Mouse (Mus musculus) megakaryocyte-erythroid progenitor cell, adult 5-6 weeks (primary cell): ENCODE data around the gene Mdm4. TPM values are rescaled to one million over a fixed set of nuclear protein-coding genes. Genes with fewer than 3 reads are reported as not detected.

Source experiments
- ATAC-seq: replicated peaks from 2 replicates; pipeline ENCODE4 v1.8.0; 2016; ENCODE audit warnings: mild to moderate bottlenecking, inconsistent platforms; ENCODE audit not compliant: severe bottlenecking, poor library complexity, low FRiP score, low TSS enrichment
- total RNA-seq, 2 experiments: library from RNA; stranded (forward) in 1 of 2; stranded (reverse) in 1 of 2; fragments of 200-1000, 215-1000 nt in 1 of 2; fragments of >200 nt in 1 of 2; fragmentation: Nextera tagmentation in 1 of 2; gene quantifications; 2 replicates each; pipeline ENCODE4 v1.2.3; 2014 to 2017

Gene Mdm4
- total RNA-seq, 2 experiments from 2014 or later = 110 to 126 TPM

DNA sequence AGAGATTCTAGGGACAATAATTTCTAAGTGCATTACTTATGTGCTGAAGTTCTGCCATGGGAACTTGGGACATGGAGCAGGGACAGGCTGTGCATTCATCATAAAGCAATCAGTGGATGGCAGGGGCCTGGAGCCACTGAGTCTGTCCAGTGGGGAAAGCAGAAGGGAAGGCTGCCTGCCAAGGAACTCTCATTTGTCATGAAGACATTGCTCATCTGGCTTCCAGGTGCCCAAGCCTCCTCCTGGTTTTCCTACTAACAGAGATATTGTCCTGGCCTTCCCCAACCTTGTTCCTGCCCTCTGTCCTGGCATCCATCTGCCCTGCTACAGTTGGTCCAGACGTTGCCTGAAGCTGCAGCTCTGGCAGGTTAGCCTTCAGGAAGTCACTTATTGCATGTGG is 53.0 kb downstream of the Mdm4 start:
- no peak for ATAC-seq

DNA sequence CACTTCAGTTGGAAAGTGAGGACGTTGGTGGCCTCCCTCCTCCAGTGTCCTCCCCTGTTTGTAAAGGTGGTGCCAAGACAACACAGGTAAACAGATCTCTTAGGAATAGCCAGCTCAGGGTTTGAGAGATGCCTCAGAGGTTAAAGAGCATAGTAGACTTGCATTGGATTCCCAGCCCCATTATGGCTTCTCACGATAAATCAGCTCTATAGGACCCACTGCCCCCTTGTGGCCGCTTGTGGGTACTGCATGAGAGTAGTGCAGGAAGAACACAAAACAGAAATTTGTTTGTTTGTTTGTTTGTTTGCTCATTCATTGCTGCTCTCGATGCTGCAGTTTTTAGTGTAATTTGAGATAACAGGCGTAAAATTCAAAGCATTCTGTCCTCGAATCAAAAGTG is 61.7 kb downstream of the Mdm4 start:
- 0 out of 2 replicates have a peak, but pooled peaks have one; percentile 51 for ATAC-seq

DNA sequence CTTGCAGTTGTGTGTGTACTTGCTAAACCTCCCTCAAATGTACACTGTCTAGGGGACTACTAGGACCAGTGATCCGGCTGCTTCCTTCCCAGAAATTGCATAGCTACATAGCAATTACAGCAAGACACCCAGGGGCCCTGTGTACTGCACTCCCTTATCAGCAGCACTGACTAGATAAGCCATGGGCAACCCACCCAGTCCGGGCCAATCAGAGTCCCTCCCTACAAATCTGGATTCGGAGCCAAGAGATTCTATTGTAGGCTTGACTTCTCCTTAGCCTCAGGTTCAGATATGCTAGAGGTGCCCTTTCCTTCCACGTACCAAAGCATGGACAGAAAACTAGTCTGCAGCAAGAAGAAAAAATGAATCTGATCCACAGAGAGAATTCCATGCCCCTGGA is 65.7 kb downstream of the Mdm4 start:
- no peak for ATAC-seq

DNA sequence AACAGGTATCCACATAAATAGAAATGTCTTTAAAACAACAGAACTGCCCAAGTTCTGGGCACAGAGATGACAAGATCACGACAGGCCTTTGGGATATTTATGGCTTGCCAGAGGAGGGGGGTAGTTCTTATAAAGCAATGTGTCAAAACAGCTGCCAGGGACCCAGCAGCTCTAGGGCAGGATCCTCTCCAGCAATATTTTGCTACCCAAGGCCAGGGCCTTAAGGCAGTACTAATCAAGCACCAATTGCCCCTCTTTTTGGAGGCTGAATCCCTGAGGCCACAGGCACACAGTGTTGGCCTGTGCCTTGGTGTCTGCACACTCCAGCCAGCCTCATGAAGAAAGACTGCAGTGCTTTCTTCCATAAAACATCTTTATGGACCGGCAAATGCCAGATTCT is 66.3 kb downstream of the Mdm4 start:
- ATAC-seq = no peak

DNA sequence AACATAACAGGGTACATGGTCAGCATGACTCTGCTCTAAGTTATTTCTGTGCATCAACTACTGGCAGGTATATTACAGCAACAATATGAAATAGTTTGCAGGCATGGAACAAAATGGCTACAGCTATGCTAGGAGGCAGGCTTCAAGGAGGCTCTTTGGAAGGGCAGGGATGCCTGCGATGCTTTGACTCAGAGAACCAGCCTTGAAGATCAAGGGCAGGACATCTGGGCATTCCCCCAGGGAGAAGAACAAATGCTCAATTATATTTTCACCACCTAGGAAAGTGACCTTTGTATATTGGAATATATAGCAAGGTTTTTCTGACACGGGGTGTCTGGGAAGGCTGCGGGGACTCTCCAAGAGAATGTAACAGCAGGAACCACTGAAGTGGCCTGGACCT is 68.6 kb downstream of the Mdm4 start:
- no peak for ATAC-seq

DNA sequence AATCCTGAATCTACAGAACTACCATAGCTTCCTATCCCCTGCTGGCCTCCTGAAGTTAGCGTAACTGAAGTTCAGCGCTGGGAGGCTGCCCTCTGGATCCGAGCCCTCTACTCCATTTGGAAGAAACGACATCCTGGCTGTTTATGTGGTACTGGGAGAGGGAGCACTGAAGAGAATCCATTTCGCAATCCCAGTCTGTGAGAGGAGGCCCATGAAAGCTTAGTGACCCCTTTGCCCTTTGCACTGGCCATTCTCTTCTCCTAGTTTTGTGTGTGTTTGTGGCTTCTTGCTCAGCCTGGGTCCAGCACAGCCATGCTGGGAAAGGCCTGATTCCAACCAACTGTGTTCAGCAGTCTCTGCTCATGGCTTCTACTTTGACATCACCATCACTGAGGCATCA is 73.6 kb downstream of the Mdm4 start:
- no peak for ATAC-seq

DNA sequence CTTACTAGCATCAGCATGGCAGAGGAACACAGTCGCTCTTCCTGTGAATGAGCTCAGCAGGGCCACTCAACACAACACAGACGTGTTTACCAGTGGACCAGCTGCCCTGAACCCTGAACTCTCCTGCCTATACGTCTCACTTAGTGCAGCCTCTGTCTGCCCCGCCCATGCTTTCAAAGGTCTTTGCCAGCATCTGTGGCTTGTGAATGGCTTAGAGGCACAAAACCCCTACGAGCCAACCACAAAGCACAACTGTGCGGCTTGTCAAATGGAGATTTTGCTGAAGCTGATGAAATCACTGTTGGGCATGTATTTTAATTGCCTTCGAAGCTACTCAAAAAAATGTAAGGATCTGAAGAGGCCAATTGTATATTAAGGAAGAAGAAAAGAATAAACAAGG is 82.5 kb downstream of the Mdm4 start:
- ATAC-seq = no peak

DNA sequence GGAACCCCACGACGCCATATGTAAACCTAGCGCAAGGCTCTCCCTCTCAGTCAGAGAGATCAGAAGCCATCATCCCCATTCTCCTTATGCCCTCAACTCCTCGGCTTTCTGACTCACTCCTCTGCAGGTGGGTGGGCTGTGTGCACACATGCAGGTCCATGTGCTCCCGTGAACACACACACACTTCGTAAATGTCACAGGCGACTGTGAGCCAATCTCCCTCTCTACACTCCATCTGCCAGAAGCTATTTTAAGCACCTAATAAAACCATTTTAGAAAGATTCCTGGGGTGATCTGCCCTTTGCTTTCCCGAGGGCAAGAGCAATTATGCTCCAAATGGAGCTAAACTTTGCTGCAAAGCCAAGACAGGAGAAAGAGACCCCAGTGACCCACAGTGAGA is 84.5 kb downstream of the Mdm4 start:
- ATAC-seq = no peak

DNA sequence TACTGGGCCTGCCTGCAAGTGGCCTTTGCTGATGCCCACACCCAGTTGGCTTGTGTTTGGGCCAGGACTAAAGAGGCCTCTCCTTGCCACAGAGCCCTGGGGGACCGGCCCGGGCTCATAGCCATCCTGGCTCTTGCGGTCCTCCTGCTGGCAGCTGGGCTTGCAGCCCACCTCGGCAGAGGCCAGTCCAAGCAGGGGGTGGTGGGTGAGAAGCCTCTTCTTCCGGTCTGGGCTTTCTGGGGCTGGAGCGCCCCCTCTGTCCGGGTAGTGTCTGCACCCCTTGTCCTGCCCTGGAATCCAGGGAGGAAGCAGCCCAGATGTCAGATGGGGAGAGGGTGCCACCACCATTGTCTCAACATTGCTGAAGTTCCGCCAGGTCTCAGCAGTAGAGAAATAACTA is 91.4 kb downstream of the Mdm4 start:
- no peak for ATAC-seq

DNA sequence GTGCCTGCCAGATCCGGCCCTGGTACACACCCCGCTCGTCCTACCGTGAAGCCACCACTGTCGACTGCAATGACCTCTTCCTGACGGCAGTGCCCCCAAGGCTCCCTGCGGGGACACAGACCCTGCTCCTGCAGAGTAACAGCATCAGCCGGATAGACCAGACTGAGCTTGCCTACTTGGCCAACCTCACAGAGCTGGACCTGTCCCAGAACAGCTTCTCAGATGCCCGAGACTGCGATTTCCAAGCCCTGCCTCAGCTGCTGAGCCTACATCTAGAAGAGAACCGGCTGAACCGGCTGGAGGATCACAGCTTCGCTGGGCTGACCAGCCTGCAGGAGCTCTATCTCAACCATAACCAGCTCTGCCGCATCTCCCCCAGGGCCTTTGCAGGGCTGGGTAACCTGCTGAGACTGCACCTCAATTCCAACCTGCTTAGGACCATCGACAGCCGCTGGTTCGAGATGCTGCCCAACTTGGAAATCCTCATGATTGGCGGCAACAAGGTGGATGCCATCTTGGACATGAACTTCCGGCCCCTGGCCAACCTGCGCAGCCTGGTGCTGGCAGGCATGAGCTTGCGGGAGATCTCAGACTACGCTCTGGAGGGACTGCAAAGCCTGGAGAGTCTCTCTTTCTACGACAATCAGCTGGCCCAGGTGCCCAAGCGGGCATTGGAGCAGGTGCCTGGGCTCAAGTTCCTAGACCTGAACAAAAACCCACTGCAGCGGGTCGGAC is 92.9 kb downstream of the Mdm4 start:
- ATAC-seq = no peak

DNA sequence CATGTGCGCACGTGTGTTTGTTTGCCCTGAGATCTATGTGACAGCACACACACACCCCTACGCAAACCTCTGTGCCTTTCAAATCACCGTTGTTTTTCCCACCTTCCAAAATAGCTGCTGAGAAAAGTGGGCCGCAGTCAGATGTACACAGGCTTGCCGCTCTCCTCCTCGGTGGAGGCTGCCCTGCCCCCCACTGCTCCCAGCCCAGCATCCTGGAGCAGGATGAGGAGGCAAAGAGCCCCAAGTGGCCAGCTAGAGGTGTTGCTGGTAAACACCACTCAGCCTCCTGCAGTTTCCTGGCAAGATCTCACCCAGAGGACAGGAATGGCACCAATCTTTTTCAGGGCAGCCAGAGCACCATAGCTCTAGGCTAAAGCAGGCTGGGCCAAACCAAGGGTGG is 95.5 kb downstream of the Mdm4 start:
- ATAC-seq = no peak

DNA sequence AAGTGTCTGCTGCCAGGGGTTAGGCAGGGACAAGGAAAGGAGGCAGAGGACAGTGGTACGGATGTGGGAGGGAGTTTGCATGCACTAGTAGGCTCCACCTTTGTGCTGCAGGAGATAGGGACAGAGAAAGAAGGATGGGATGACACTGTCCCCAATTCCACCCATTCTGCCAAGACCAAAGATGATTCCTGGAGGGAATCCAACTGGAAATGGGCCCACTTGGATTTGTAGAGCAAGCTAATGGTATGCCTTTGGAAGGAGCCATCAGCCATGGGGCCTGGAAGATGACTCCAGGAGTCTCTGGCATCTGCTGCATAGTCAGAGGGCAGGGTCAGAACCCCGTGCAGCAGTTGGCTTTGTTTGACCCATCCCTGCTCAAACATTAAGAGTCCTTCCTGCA is 97.9 kb downstream of the Mdm4 start:
- no peak for ATAC-seq

DNA sequence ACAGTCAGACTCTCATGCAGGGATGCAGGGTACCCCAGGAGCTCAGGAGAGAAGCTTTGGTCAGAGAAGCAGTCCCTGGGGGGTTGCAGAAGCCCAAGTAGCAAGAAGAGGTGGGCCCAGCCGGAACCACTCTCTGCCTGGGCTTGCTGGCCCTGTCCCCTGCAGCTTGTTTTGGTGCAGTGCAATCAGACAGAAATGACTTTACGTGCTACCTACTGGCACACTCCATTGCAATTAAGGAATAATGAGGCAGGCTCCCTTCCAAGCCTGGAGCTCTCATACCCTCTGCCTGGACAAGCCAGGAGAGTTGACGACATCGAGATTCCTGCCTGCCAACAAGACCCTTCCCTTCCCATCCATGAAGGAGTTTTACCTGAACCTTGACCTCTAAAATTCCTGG is 100.1 kb downstream of the Mdm4 start:
- ATAC-seq = no peak

DNA sequence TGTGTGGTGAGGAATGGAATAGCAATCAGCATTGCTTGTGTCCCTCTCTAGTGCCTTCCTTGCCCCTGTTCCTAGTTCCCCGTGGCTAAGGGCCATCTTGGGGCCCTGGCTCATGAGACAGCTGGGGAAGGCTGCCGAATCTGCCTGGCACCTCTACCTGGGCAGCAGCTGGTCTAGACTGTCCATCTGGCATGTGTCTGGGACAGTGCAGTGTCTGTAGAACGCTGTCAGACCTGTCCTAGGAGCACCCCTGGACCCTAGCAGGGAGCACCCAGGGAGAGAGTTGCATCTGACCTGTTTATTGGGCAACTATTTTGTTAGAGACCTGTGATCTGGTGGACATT is 101.5 kb downstream of the Mdm4 start:
- no peak for ATAC-seq

DNA sequence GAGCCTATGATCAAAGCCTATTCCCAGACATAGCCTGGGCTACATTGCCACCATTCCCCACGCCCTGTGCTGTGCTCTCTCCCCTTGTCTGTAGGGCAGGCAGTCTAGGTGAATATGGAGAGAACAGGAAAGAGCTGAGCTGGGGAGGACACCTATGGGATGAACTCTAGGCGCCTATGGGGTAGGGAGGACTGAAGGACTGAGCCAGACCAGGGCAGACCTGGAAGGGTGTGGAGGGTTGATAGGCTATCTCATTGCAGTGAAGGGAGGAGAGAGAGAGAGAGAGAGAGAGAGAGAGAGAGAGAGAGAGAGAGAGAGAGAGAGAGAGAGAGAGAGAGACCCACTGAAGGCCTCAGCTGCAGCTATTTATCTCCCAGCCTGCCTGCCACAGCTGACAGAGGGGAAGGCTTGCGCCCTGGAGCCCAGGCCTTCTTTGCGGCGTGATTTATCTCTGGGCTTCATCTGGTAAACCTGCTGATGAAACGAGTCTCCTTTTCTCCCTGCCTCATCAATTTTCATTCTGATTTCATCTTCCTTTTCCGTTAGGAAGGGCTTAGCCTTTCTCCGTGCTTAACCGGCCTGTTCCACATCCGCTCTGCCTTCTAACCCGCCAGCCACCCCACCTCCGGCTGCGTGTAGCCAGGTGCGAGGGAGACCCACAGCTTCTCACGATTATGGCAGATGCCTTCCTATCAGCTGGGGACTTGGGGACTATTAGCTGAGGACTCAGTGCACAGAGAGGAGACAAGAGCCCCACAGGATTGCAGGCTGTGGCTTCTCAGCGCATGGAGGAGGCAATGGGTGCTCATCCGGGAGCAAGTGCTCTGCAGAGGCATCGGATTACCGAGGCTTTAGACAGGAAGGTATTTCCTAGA is 102.1 kb downstream of the Mdm4 start:
- ATAC-seq = no peak

DNA sequence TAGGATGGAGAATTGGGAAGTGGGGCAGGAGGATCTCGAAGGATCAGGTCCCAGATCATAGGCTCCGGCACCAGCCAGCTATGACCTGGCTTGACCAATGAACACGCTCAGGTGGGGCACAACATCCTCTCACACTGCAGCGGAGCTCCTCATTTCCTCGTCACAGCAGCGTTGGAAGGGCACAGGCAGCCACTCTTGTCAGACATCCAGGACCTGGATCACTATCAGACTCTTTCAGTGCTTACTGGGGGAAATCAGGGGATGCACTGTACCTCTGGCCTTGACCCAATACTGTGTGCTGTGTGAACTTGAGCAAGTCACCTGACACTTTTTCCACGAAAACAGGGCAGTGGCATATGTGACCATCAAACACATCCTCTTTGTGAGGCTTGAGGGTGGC is 105.1 kb downstream of the Mdm4 start:
- no peak for ATAC-seq

DNA sequence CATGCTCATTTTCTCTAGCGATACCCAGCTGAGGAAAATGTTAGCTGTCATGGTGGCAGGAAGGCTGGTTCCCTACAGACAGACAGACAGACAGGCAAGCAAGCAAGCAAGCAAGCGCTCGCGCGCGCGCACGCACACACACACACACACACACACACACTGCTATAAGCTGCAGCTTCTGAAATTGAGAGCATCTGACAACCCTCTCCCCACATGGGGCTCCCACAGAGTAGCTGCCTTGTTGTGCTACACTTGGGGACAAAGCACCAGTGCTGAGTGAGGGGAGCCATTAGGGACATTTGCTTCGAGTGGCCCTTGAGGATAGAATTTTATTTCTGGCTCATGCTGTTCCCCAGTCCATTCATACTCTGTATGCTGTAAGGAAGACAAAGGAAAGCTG is 108.1 kb downstream of the Mdm4 start:
- no peak for ATAC-seq

DNA sequence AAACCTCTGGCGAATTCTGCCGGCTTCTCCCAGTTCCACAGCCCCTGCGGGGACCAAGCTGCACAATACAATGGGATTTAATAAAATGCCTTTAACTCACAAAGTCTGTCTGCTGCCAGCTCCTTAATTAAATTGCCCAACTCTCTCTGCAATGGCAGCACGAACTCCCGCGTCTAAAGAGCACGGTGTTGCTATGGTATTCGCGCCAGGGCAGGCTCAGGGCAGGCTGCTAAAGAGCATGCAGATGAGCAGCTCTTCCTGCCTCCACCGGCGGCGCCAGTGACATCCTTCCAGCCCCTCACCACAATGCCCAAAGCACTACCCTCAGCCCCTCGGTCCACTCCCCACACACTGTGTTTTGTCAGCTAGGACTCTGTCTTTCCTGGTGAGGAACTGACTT is 109.3 kb downstream of the Mdm4 start:
- ATAC-seq = no peak

DNA sequence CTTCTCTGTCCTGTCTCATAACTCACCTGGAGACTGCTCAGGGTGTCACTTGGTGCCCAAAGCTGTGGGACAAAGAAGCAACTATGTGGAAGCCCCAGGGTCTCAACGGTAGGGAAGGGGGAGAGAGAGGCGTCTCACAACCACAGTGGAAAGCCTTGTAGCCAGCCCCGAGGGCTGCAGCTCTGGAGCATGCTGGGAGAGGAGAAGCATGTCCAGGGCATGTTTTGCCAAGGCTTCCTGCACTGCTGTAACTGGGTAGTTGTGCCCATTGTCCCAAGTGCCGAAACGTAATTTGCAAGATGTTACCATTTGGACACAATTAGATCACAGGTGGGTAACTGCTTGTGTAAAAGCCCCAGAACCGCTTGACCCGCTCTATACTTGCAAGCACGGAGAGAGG is 111.1 kb downstream of the Mdm4 start:
- ATAC-seq = no peak

DNA sequence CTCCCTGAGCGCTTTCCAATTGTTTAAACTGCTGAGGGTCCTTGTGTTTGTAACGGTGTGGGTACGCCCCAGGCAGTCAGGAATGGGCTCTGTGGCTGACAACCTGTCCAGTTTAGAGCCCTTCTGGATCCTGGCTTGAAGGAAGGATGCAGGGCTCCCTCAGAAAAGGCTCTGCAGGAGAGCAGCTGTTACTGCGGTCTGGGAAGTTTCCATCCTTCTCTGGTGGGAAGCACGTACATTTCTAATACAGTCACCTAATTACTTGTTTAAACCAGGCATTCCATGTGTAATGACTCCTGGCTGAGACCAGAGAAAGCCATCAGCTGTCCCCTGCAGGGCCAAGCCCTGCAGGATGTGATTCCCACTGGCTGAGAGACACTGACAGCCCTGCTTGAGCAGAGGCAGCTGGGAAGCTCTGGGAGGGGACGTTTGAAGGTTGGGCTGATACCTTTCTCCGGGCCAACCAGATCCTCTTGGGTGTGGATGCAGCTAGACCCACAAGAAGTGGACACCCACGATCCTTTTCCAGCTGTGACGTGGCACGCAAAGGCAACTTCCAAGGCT is 112.2 kb downstream of the Mdm4 start:
- no peak for ATAC-seq

DNA sequence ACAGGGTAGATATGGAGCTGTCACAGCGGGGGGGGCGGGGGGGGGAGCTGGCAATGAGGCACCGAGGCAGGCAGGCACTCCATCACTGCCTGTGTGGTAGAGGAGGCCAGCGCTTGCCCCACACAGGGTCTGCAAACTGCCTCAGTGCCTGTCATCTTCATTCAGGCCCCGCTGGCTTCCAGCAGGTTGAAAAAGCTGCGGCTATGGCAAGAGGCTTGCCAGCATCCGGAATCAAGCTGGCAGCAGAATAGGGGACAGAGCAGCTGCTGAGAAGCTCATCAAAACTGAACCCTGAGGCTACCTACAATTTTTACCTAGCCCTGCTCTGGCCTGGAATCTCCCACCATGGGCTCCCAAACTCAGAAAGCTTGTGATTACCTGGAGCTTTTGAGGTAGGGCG is 112.8 kb downstream of the Mdm4 start:
- no peak for ATAC-seq
